Mouse (Mus musculus) adrenal gland, postnatal 25 days (tissue): ENCODE measurements around the gene Mfsd13b. TPM values are rescaled to one million over a fixed set of nuclear protein-coding genes. Genes with fewer than 3 reads are reported as not detected.

Experiments
- DNase-seq: peaks from one replicate; pipeline ENCODE4 v3.0.0; 2021; ENCODE audit warnings: mixed read lengths
- total RNA-seq: library from RNA; stranded (reverse); gene quantifications from 2 replicates; pipeline ENCODE4 v1.2.3, GENCODE M21; 2021

Mfsd13b gene
- total RNA-seq, 1 experiment from 2014 or later = 0.55 TPM

- DNase-seq = no peak
These were observed 61.9 kb downstream of the Mfsd13b start for GRCm38 (mm10) chr7:121044251-121044650.

- DNase-seq = no peak
These were observed 63.6 kb downstream of the Mfsd13b start for GRCm38 (mm10) chr7:121045671-121046453.

- no peak for DNase-seq
These were observed 65.3 kb downstream of the Mfsd13b start for GRCm38 (mm10) chr7:121047624-121048023.

- peak; percentile 36 for DNase-seq
These were observed 70.8 kb downstream of the Mfsd13b start for GRCm38 (mm10) chr7:121053071-121053470.

- DNase-seq = no peak
These were observed 77.3 kb downstream of the Mfsd13b start for GRCm38 (mm10) chr7:121059477-121060218.

- DNase-seq = no peak
These were observed 82.0 kb downstream of the Mfsd13b start for GRCm38 (mm10) chr7:121064309-121064708.

Other genes with a start within 250 kb of the Mfsd13b start
- gene Vwa3a, start 243.2 kb upstream of the Mfsd13b start, total RNA-seq = 2.4 and 2.9 TPM in 2 replicates
- gene Gm5737, start 170.1 kb upstream of the Mfsd13b start, total RNA-seq = not detected in 2 replicates
- gene Eef2k, start 139.7 kb upstream of the Mfsd13b start, total RNA-seq = 40.4 and 68.2 TPM in 2 replicates
- 26.5 and 27.5 TPM in 2 replicates for gene Polr3e, start 64.8 kb upstream of the Mfsd13b start, total RNA-seq
- 5.9 and 7.0 TPM in 2 replicates for gene Cdr2, start 197 bp upstream of the Mfsd13b start, total RNA-seq
- 108 and 130 TPM in 2 replicates for gene Mettl9, start 51.9 kb downstream of the Mfsd13b start, total RNA-seq
- gene Igsf6, start 92.1 kb downstream of the Mfsd13b start, total RNA-seq = 1.2 and 1.4 TPM in 2 replicates
- gene Otoa, start 99.1 kb downstream of the Mfsd13b start, total RNA-seq = 0.86 and 0.88 TPM in 2 replicates